Mouse (Mus musculus) cortical plate, adult 2 months (tissue): Measurements from ENCODE around the gene Npas3. TPM values are rescaled to one million over a fixed set of nuclear protein-coding genes. Genes with fewer than 3 reads are reported as not detected.

Experiments used
- H3K27ac ChIP-seq: fragments of 200-500 bp; 2 replicates; pipeline ENCODE4 v1.5.1; 2012; ENCODE audit warnings: low read length, control low read depth, inconsistent platforms; ENCODE audit not compliant: insufficient read depth
- H3K4me1 ChIP-seq: fragments of 200-500 bp; 2 replicates; pipeline ENCODE4 v1.6.1; 2011; ENCODE audit warnings: low read length; ENCODE audit not compliant: control insufficient read depth, insufficient read depth
- H3K4me3 ChIP-seq: fragments of 200-500 bp; 2 replicates; pipeline ENCODE4 v1.5.1; 2011; ENCODE audit warnings: mild to moderate bottlenecking, low read length, control low read depth; ENCODE audit not compliant: insufficient read depth
- CTCF ChIP-seq: fragments of 200-500 bp; IDR thresholded peaks from 2 replicates; pipeline ENCODE4 v1.5.1; 2011; ENCODE audit warnings: mild to moderate bottlenecking, control low read depth, low read length; ENCODE audit not compliant: insufficient read depth; ENCODE audit errors: extremely low read depth
- POLR2A ChIP-seq: fragments of 200-500 bp; IDR thresholded peaks from 2 replicates; pipeline ENCODE4 v1.6.1; 2011; ENCODE audit warnings: mild to moderate bottlenecking, low read length, control low read depth; ENCODE audit not compliant: insufficient read depth; ENCODE audit errors: extremely low read depth
- polyA plus RNA-seq: library from polyadenylated mRNA; depleted of rRNA; stranded (reverse); fragments of >200 nt; gene quantifications from 2 replicates; pipeline ENCODE4 v1.2.3, GENCODE M21; 2012

Gene Npas3
- polyA plus RNA-seq, 1 experiment = 7.9 TPM

DNA sequence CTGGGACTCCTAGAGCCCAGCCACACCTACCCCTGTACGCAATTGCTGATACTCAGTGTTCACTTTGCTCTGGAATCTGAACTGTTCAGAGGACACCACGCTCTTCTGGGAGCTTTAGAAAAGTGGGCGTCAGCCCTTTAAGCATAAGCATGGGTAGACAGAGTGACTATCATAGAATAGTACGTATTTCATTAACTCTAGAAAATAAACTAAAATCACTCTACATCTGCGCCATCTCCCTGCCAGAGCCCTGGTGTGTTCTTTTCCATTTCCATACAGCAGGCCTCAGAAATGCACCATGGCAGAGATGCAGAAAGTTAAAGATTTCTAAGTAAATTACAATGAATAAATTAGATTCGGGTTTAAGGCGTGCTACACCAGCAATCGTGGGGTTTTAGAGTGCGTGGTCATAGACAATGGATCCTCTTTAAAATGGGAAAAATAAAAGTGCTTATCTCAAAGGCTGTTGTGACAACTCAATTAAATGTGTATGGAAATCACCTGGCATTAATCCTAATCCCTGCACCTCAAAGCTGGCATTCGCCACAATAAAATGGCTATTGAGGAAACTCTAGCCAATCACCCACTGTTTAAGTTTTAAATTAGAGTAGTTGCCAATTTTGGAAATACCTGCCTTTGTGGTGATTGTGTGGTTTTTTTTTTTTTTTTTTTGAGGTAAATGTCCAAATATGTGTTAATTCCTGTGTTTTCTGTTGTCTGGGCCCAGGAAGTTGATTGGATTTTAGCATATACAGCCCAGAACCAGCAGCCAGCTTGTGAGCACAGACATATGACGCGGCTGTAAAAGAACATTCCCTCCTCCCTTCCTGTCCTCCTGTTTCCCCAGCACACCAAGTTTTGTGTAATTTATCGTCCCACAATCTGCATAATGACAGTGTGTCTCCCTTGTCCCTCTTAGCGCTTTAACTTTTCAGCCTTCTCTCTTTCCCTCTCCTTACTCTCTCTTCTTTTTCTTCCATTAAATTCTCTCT, 737.7 kb downstream of the Npas3 start:
- Histone ChIP-seq H3K27ac (no peak overlapping the region), H3K4me3 (no peak overlapping the region), H3K4me1 (peaks cover 1% of the 10 kb centered on the region; the same call in 1 of the 2 replicates)
- TF ChIP-seq POLR2A = no peak

DNA sequence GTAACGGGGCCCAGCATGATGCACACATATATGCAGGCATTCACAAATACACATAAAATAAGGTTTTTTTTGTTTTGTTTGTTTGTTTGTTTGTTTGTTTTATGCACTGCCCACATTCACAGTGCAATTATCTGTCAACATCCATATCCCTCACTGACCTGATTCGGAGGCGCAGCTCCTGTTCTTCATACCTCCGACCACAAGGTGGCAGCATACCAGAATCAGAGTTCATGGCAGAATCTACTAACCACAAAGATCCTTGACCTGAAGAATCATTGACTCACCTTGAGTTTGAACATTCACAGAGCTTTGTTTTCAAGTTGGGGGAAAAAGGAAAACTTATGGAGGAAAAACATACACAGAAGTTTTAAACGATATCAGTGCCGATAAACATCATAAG, 743.9 kb downstream of the Npas3 start:
- Histone ChIP-seq H3K4me3 (no peak overlapping the region), H3K4me1 (no peaks in the 10 kb centered on the region; the same call in none of the 2 replicates), H3K27ac (no peak overlapping the region)
- TF ChIP-seq CTCF = no peak
- TF ChIP-seq POLR2A = no peak

DNA sequence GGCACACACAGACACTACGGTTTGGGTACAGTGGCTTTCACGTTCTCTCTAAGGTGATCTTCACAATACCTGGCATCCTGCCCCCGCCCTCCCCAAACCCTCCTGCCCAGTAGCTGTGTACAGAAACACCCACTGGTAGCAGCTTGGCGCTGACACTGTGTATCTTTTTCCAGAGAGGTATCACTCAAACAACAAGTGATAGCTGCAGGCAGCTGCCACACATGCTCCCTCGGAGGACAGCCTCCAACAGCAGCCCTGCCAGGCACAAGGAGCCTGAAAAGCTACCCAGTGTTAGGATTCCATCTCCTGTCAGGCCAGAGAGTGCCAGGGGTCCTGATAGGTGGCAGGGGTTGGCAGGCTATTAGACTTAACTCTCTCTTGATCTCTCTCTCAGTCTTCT, 747.2 kb downstream of the Npas3 start:
- no peak for TF ChIP-seq POLR2A
- no peak for TF ChIP-seq CTCF
- Histone ChIP-seq H3K4me3 (no peak overlapping the region), H3K4me1 (no peaks in the 10 kb centered on the region; the same call in none of the 2 replicates), H3K27ac (no peak overlapping the region)

DNA sequence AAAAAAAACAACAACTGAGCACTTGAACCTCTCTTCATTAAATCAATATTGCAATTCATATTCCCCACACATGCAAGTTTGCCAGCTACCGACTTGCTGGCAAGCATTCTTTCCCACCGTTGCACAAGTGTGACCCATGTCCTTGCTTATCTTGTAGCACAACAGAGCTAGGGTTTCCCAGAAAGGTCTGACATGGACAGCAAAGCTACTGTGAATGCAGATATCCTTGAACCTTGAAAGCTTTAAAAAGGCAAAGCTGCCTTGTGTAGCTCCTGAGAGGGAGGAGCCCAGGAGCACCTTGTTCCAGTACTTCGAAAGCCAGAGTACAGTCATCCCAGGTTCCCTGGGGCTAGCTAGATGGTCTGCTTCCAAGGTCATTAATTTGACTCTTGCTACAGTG, 748.7 kb downstream of the Npas3 start:
- no peak for TF ChIP-seq POLR2A
- TF ChIP-seq CTCF = no peak
- Histone ChIP-seq H3K4me3 (no peak overlapping the region), H3K27ac (no peak overlapping the region), H3K4me1 (no peaks in the 10 kb centered on the region; the same call in none of the 2 replicates)

DNA sequence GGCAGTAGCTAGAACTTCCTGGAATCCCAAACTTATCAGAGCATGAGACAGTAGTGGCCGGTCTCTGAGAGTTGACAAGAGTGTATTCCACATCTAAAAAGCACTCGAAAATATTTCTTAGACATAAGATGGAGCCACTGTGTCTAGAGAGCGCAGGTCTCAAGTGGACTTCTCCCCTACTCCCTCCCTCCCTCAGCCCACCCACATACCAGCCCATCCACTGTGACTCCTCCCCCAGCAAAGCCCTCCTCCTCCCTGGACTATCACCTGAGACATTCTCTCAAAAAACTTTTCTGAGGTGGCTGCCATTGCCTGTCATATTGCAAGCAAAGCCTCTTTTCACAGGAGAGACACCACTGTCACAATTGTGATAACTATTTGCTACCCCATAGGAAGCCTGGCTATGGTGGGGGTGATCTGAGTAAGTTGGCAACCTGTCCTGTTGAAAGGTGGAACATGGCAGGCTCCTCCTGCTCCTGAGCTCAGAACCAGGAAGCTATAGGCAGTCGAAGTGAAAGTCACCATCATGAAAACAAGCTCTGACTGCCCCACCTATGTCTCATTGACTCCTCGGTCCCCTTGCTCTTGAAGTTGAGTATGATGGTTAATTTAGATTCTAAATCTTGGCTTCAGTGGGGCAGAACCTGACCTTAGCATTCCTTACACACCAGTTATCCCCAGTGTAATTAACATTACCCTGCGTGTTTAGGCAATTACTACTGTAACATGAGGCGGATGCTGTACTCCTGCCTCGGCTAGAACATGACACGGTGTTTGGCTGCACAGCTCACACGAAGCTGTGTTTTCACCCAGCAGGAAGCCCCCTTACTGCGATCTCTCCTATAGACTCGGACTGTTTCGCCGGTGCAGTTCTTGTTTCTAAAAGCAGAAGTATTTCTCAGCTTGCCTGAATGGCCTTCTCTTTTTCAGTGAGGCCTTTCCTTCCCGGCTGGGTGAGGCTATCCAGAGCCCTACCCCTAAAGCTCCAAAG, 751.5 kb downstream of the Npas3 start:
- no peak overlapping the region for H3K4me3 ChIP-seq
- no peak for TF ChIP-seq POLR2A
- TF ChIP-seq CTCF = no peak

DNA sequence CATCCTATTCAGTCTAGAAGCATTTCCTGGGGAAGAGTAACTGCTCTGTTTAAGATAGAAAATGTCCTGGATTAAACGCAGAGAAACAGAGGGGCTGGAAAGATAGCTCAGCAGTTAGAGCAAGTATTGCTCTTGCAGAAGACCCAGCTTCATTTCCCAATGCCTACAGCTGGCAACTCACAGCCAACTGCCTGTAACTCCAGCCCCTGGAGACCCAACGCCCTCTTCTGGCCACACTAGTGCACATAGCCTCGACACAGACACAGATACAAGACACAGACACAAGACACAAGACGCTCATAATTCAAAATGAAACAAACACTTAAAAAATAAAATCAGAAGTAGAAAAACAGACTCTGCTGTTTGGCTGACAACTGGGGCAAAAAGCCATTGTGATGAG, 754.0 kb downstream of the Npas3 start:
- TF ChIP-seq POLR2A (no peak), CTCF (no peak)
- no peaks in the 10 kb centered on the region for H3K4me1 ChIP-seq
- no peak overlapping the region for H3K4me3 ChIP-seq
- no peak overlapping the region for H3K27ac ChIP-seq

More for the DNA sequence above, 751.5 kb downstream of the Npas3 start:
- no peak overlapping the region for H3K27ac ChIP-seq
- no peaks in the 10 kb centered on the region for H3K4me1 ChIP-seq

DNA sequence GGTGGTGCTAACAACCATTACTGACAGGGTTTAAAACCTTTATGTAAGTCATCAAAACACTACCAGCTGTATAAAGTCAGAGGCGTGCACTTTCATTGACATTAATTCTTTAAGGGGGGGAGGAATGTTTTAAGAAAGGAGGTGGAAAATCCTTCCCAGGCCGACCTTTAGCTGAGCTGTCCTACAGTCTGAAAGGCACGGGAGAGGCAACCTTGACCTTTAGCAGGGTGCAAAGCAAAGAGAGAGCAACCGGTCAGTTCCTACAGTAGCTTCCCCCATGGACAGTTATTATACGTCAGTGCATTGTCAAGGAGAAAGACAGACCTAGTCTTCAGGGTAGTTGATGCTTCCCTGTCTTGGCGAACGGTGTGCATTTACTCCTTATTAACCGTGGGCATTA, 756.1 kb downstream of the Npas3 start:
- no peak overlapping the region for H3K4me3 ChIP-seq
- TF ChIP-seq POLR2A = no peak
- no peak for TF ChIP-seq CTCF
- H3K4me1 ChIP-seq = no peaks in the 10 kb centered on the region
- H3K27ac ChIP-seq = no peak overlapping the region

DNA sequence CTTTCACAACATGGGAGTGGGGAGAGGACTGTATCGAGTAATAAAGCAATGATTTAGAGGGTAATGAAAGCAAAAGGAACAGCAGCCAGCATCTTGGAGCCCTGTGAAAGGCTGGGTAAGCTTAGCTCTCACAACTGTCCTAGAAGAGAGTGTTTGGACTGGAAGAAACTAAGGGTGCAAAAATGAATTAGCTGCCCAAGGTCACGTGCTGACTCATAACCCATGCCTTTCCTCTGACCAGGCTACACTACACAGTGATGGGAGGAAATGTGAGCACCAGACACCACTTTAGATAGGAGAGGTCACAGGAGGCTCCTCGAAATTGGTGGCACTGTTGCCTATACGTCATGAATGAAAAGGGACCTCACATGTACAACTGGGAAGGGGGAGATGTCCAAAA, 757.1 kb downstream of the Npas3 start:
- no peak overlapping the region for H3K4me3 ChIP-seq
- no peak overlapping the region for H3K27ac ChIP-seq
- TF ChIP-seq CTCF (no peak), POLR2A (no peak)
- H3K4me1 ChIP-seq = no peaks in the 10 kb centered on the region

DNA sequence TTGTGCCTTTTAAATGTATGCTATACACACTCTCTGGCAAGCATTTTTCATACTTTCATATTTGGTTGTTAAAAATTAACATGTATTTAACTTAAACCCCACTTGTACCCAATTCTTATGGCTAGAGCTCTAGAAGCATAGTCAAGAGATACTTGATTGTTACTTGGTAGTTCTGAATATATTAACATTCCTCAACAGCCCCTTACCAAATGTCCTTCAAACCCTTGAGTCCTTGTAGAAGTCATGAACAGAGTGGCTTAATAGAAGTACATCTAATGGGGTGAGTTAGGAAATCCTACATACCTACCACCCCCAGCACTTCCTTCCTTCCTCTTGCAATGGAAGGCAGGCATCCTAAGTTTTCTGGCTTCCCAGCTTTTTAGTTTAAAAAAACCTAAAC, 766.8 kb downstream of the Npas3 start:
- no peak overlapping the region for H3K27ac ChIP-seq
- no peaks in the 10 kb centered on the region for H3K4me1 ChIP-seq
- TF ChIP-seq POLR2A (no peak), CTCF (no peak)

DNA sequence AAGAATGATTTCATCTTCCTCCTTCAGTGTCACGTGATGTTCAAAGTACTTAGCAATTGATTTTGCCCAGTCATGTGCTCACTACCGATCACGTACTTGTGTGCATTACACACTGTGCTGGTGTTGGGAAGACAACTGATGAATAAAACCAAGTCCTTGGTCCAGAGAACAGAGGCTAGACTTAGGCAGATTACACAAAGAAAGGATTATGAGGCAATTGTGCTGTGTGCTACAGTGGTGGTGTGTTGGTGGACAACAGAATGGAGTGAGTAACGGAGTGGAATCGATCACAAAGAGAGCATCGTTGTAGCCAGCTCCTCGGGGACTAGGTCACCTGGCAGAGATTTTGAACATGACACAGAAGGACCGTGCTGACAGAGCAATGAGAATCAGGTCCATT, 769.5 kb downstream of the Npas3 start:
- no peak overlapping the region for H3K27ac ChIP-seq
- TF ChIP-seq POLR2A (no peak), CTCF (no peak)
- no peak overlapping the region for H3K4me3 ChIP-seq
- no peaks in the 10 kb centered on the region for H3K4me1 ChIP-seq

More for the DNA sequence above, 766.8 kb downstream of the Npas3 start:
- no peak overlapping the region for H3K4me3 ChIP-seq
